Mouse (Mus musculus) heart, postnatal 25 days (tissue): ENCODE data around the gene Nwd1. TPM values are rescaled to one million over a fixed set of nuclear protein-coding genes. Genes with fewer than 3 reads are reported as not detected.
"Not testable (repeated sequence)": the region's sequence is repeated elsewhere in the genome, so short reads cannot be mapped to it uniquely, and the experiment has no call there.

Source experiments
- DNase-seq: peaks from one replicate; pipeline ENCODE4 v3.0.0; 2022; ENCODE audit warnings: low spot score
- intact Hi-C: fragments of 180-260 bp; cut with DNase I; formaldehyde crosslinking; loops from one replicate; pipeline ENCODE4 v1.15.1; 2025
- total RNA-seq, 2 experiments: library from RNA; stranded (reverse); gene quantifications; 2 replicates each; pipeline ENCODE4 v1.2.3; 2021

Nwd1 gene
- under 1 TPM; 0.36 to 0.57 TPM for total RNA-seq

GRCm38 (mm10) chr8:72646060-72646767 is at the start of gene Nwd1:
Nwd1 (plus strand) TSS chr8:72646711.
- intact Hi-C loops, result no loop called here
- DNase-seq, result peak; percentile 33

- intact Hi-C loops, result no loop called here
- DNase-seq, result no peak
Measured at GRCm38 (mm10) chr8:72642885-72643284, 3.6 kb upstream of the Nwd1 start.

GRCm38 (mm10) chr8:72644601-72645000 is 1.9 kb upstream of the Nwd1 start:
- DNase-seq, result no peak
- intact Hi-C loops, result no loop called here

GRCm38 (mm10) chr8:72646768-72647143 is 245 bp downstream of the Nwd1 start:
- intact Hi-C loops, result no loop called here
- DNase-seq, result no peak

- no peak for DNase-seq
Measured at GRCm38 (mm10) chr8:72650697-72651096, 4.2 kb downstream of the Nwd1 start.

GRCm38 (mm10) chr8:72654565-72655521 is 8.3 kb downstream of the Nwd1 start:
- no peak for DNase-seq
- intact Hi-C loops, result no loop called here

More at GRCm38 (mm10) chr8:72650697-72651096, 4.2 kb downstream of the Nwd1 start:
- intact Hi-C loops, result no loop called here

- intact Hi-C loops, result no loop called here
- no peak for DNase-seq
Measured at GRCm38 (mm10) chr8:72655522-72655912, 9.0 kb downstream of the Nwd1 start.

GRCm38 (mm10) chr8:72659967-72660366 is 13.5 kb downstream of the Nwd1 start:
- no peak for DNase-seq
- intact Hi-C loops, result no loop called here

- intact Hi-C loops, result no loop called here
- DNase-seq, result no peak
Measured at GRCm38 (mm10) chr8:72664107-72664652, 17.7 kb downstream of the Nwd1 start.

GRCm38 (mm10) chr8:72664757-72665156 is 18.2 kb downstream of the Nwd1 start:
- intact Hi-C loops, result no loop called here
- DNase-seq, result no peak

- DNase-seq, result no peak
- intact Hi-C loops, result no loop called here
Measured at GRCm38 (mm10) chr8:72665405-72665804, 18.9 kb downstream of the Nwd1 start.

GRCm38 (mm10) chr8:72668925-72669324 is 22.4 kb downstream of the Nwd1 start:
- intact Hi-C loops, result no loop called here
- no peak for DNase-seq

GRCm38 (mm10) chr8:72672802-72673201 is 26.3 kb downstream of the Nwd1 start:
- no peak for DNase-seq
- intact Hi-C loops, result no loop called here

GRCm38 (mm10) chr8:72674184-72674583 is 27.7 kb downstream of the Nwd1 start:
- no peak for DNase-seq
- intact Hi-C loops, result no loop called here

GRCm38 (mm10) chr8:72676436-72676835 is 29.9 kb downstream of the Nwd1 start:
- DNase-seq, result no peak
- intact Hi-C loops, result no loop called here

GRCm38 (mm10) chr8:72676844-72677243 is 30.3 kb downstream of the Nwd1 start:
- intact Hi-C loops, DNase-seq: not testable (repeated sequence)

- intact Hi-C loops, result no loop called here
- no peak for DNase-seq
Measured at GRCm38 (mm10) chr8:72677331-72677730, 30.8 kb downstream of the Nwd1 start.

GRCm38 (mm10) chr8:72680133-72680532 is 33.6 kb downstream of the Nwd1 start:
- no peak for DNase-seq
- intact Hi-C loops, result loop anchor here (5.0 kb wide), 1 partner anchor 67 kb away; no protein-coding TSS in a partner anchor

- intact Hi-C loops, result loop anchor here (5.0 kb wide), 1 partner anchor 65 kb away; no protein-coding TSS in a partner anchor
- DNase-seq, result no peak
Measured at GRCm38 (mm10) chr8:72682051-72682687, 35.7 kb downstream of the Nwd1 start.

- no peak for DNase-seq
- intact Hi-C loops, result loop anchor here (5.0 kb wide), 1 partner anchor 64 kb away; no protein-coding TSS in a partner anchor
Measured at GRCm38 (mm10) chr8:72683010-72683521, 36.6 kb downstream of the Nwd1 start.
